Mouse (Mus musculus): ENCODE results near the gene Man2a1.
A peak's percentile ranks its signal among the peaks of the same experiment; 100 is the strongest.
"Not testable (repeated sequence)": the region's sequence is repeated elsewhere in the genome, so short reads cannot be mapped to it uniquely, and the experiment has no call there.

Gene Man2a1

DNA sequence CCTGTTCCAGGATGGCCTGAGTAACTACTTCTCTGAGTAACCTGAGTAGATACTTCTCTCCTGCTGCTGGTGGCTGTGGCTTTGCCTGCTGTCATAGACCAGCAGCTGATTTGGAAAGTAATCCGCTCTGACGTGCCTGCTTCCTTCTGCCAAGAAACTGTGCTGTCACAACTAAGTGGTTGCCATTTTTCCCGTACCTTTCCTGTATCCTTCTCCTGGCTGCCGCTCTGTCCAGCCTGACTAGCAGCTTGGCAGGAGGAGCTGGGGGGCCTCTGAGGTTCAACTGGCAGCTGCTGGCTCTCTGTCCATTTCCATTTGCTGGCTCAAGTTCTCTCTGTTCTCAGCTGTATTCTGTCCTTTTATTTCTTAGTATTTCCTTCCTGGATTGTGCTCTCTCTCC, 115.8 kb downstream of the Man2a1 start:
- peak; percentile 42 for DNase-seq

DNA sequence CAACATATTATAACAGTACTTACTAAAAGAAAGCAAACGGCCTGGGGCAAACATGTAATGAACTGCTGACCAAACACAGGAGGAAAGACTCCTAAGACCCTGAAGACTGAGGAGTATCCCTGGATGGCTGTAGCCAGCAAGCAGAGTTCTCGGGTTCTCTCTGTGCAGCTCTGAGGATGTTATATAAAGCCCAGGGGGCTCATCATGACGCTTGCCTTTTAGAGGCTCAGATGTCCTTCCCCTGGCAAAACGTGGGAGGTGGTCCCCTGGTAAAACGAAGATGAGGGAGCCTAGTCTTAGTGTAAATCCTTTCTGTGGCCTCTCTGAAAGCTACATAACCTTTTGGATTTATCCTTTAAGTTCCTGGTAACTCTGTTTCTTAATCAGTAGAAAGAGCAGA, 119.2 kb downstream of the Man2a1 start:
- DNase-seq = no peak

DNA sequence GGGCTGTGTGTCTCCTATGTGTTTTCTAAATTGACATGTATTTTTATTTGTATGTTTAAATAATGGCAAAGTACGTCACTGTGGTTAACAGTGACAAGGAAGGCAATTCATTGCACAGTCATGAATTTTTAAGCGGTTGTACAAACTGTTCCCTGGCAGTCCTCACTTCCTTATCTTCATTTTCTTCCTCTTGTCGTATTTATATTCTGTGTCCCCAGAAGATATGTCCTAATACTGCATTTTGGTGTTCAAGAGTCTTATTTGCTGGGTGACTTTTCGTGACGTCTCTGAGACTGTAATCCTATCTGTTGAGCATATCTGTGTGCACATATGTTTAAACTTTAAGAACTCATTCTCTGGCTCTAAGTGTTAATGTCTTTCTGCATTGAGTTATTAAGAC, 120.6 kb downstream of the Man2a1 start:
- no peak for DNase-seq

DNA sequence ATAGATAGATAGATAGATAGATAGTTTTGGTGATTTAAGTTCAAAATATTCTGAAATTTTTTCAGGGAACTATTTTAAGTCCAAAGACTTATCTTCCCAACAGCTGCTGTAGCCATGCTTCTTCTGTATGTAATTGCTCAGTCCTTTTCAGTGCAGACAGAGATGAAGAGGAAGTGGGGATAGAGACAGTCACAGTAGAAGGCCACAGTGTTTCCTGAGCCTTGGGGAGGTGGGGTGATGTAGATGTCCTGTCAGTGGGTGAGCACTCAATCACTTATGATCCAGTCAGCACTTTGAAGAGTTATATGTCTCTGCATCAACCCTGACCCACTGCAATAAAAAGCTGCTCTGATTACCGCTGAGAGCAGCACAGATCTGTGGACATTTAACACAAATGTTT, 122.6 kb downstream of the Man2a1 start:
- no peak for DNase-seq

DNA sequence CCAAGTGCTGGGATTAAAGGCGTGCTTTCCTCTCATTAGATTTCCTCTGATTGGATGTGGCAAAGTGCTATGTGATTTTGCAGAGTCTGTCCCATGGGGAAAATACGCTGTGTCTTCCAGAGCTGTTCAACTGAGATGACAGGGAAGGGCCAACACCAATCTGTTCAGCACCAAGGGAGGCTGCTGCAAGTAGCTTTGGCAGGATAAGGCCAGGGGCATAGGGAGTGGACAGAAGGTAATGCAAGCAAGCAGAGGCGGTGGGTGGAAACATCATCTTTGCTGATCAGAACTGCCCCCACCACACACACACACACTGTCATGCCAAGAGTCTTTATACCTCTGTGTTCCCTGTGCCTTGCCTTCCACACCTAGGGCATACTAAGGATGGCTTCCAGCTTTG, 124.7 kb downstream of the Man2a1 start:
- DNase-seq = no peak

DNA sequence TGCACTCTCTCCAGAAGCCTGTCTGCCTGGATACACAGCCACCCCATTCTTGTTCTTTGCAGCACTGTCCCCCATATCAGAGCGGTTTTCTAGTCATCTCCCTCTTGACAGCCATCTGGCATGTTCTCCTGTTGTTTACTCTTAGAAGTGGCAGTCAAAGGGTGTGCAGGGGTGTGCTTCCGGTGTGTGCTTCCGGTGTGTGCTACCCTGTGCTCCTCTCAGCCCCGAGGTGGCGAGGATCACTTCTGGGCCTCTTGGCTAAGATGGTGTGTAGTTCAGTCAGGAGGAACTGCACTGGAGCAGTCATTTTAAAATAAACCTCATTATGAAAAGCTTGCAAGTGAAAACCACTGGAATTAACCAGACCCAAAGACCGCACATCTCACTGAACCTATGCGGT, 125.5 kb downstream of the Man2a1 start:
- no peak for DNase-seq

DNA sequence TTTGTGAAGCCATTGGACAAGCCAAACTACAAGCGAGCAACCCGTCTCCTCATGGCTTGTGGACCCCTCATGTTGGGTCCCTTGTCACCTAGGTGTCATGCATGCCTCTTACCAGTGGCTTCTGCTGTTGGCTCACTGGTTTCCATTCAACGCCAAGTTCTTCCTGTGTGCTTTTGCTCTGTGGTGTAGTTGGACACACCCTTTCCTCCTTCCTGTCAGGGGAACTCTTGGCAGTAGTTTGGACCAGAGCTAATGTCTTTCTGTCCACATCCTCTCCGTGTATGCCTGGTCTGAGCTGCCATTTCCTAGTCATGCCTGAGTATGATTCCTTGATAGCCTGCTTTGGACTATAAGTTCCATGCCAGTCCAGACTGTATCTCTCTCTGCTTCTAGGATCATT, 135.0 kb downstream of the Man2a1 start:
- DNase-seq = peak; percentile 16

DNA sequence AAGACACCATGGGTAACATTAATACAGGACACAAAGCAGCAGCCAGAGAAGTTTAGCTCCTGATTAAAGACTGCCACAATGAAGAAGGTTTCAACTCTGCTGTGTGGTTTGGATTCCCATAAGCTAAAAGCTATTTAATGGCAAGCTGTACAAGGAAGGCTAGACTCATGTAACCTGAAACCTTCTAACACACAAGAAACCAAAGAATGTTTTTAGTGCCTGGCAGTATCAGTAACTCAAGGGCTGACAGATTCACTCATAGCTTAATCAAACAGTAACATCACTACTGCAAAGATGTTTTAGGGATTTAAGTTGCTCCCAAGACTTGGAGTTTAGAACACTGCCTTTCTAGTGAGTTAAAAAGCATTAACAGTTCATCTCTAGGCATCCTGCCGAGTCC, 137.4 kb downstream of the Man2a1 start:
- DNase-seq = no peak

DNA sequence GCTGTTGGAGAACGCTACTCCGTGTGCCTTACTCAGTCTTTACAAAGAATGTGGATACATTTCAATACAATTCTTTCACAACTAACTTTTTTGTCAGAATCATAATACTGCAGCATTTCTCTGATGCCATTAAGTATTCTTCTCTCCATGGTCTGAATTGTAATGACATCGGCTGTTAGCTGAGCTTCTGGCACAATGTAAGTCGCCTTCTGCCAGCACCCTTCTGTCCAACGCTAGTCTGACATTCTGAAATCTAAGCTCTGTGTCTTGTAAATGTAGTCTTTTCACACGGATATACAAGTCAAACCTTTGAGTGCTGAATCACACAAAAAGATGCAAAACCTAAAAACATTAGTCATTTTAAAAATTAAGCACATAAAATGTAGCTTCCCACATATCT, 138.6 kb downstream of the Man2a1 start:
- no peak for DNase-seq

DNA sequence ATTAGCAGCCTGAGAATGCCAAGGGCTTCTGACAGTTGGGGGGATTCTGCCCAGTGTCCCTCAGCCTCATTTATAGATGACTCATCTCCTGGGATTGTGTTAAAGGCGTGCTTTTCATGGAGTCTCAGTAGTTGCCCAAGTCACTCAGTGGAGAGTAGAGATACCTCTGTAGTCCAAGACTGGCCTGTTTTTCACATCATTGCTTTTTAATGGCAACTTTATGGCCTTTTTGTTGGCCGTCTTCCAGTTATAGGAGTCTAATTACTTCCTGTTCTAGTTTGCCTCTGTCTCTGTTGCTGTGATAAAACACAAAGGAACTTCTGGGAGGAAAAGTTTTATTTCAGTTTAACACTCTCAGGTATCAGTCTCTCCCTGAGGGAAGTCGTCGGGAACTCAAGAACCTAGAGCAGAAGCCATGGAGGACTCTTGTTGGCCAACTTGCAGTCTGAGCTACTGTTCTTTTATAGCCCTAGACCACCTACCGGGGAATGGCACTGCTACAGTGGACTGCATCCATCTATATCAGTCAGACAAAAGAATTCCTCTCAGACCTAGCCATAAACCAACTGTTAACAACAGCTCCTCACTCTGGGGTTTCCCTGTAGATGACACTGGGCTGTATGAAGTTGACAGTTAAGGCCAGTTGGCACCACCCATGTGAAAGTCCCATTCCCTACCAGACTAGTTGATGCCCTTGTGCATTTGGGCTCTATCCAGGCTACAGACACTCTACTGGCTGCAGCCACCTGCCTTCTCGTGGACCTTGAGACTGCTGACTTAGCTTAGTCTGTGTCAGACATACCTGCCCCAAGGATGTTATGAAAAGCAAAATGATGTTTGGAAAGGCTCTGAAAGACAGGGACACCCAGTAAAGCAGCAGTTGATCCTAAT, 142.4 kb downstream of the Man2a1 start:
- DNase-seq = no peak

DNA sequence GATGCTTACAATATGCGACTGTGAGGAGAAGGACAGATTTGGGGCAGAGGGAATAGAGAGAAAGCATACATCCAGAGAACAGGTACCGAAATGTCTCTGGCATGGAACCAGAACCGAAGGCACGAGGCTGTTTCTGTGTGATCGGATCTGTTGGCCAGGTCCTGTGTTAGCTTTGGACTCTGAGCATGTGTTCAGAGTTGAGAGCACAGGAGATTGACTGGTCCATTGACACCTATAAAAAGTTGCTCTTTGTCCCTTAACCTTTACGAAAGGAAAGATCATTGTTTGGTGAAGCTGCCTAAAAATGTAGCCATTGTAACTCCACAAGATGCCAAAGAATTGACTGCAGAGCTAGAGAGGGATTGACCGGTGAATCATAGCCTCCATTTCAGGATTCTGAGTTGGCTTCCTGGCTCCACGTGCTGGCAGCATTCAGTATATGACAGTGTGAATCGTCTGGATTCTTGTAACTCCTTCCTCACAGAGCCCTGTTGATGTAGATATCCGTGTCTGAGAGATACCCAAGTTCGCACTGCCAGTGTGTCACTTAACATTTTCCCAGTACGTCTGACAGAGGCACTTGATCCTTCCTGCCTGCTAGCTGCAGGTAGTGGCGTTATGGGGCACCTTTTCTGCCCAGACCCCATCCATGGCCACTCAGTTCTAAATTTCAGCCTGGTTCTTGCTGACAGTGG, 143.2 kb downstream of the Man2a1 start:
- no peak for DNase-seq

DNA sequence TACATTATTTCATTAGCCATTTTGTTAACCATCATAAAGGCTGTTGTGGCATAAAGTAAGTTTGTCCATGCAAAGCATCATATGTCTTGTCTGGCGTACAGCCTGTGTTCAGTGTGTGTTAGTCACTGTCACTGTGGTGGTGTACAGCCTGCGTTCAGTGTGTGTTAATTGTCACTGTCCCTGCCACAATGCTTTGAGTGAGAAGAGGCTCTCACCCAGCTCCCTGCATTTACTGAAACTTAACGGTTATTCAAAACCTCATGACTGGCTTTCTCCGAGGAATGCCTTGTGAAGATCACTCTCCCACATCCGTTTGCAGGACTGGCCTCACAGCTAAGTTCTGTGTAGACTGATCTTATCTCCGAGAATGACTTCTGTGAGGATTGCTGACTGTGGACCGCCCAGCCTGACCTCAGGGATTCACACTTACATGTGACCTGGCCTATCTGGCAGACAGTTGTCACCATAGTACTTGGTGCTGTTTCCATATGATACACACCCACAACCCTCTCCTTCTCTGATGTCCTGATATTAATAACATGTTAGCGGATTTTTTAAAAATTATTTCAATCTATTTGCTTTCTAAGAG, 146.2 kb downstream of the Man2a1 start:
- DNase-seq = no peak

DNA sequence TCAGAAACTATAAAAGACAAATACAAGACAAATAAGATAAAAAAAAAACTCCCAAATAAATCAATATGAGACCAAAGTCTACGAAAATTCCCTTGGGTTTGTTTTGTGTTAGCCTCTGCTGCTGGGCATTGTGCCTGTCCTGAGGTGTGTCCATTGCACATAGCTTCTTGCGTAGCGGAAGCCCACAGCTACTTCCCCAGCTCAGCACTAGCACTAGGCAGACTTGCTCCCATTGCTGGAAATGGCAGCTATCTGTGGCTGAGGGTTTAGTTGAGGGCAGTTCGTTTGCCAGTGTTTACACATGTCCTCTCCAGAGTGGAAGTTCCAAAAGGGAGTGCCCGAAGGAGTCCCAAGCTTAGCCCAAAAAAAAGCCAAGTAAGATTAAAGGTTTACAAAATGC, 146.9 kb downstream of the Man2a1 start:
- DNase-seq = no peak

DNA sequence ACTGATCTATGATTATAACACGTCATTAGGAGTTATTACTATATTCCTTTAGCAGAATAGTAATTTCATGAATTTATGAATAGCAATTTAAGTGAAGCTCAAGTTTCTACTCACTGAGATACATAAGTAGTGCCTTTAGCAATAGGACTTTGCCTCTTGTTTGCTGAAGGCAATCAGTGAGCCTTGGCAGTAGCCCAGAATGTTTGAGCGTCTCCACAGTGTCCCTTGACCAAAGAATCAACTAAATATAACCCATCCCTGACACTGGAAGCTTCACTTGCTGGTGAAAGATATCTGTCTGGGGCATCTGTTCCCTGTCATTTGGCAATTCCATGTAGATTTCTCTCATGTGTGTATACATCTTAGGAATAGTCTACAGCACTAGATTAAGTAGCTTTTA, 147.6 kb downstream of the Man2a1 start:
- peak; percentile 23 for DNase-seq

DNA sequence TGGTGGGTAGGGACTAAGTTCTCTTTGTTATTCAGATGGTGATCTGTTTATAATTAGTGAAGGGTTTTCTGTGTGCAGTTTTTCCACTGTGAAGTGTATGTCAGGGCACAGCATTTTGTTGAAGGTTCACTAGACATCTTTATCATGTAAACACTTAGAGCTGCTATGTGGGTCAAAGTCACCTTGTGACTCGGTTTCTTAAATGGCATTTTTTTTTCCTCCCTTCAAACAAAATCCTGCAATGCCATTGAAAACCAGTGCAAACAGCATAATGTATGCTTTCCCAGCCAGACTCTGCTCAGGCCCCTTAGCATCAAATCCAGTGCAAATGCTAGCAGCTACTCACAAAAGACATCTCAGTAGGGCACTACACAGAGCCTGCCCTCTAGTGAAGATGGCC, 148.6 kb downstream of the Man2a1 start:
- no peak for DNase-seq

DNA sequence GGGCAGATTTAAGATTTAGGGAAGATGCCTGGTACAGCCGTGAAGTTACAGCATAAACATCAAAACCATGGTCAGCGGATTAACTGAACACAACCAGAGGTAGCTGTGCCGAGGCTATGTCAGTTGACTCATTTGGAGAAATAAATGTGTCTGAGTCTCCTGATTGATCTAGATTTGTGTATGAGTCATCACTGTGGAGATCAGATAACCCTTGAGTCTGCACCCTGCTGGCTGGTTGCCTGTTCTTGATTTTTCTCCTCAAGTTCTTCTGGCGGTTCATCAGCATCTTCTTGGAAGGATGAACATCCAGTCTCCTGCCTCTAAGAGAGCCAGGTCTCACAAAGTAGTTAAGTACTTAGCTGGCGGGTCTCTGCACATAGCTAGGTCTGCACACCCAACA, 150.7 kb downstream of the Man2a1 start:
- DNase-seq = no peak

DNA sequence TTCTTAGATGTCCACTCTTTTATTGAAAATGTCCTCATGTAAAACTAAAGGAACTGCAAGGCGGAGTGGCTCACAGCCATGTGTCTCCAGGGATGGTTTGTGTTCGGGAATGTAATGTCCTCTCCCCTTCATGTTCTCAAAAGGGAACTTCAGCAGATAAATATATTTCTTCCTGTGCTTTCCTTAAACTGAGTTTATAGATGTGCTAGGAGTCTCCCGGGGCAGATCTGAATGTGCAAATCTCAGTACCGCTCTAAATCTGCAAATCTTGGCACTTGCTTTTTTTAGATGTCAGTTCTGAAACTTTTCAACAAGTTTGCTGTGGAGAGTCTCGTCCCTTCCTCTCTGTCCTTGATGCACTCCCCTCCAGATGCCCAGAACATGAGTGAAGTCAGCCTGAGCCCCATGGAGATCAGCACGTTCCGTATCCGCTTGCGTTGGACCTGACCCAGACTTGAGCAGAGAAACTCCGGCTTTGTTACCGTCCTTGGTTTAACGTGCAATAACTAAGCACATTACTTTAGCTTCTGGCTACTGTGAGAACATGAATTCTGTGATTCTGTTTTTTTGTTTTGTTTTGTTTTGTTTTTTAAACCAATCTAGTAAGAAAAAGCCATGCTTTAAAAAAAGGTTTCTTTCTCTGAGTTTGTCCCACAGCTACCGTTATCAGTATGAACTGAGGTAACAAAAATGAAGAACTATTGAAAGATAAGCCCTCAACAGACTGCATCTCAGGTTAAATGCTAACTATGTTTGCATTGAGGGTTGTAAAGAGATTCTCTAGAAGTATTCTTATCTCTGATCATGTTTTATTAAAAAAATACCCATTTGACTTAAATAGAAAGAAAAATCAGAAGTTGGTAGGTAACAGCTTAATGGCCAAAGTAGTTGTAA, 151.8 kb downstream of the Man2a1 start:
- DNase-seq = no peak

DNA sequence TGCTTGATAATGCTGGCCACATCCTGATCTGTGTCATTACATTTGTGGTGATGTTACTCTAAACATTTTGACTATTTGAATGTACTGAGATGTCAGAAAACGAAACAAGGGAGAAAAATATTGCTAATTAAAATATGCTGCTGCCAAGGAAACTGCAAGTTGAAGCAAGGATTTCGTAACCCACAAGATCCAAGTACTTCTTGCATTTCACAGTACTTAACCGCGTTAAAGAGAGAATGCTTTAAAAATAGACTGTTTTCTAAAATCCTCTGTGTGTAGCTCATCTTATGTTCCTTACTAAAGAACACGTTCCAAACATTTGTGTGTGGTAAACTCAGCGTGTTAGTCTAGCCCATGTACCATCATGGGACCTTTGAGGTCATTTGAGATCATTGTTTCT, 153.0 kb downstream of the Man2a1 start:
- no peak for DNase-seq

DNA sequence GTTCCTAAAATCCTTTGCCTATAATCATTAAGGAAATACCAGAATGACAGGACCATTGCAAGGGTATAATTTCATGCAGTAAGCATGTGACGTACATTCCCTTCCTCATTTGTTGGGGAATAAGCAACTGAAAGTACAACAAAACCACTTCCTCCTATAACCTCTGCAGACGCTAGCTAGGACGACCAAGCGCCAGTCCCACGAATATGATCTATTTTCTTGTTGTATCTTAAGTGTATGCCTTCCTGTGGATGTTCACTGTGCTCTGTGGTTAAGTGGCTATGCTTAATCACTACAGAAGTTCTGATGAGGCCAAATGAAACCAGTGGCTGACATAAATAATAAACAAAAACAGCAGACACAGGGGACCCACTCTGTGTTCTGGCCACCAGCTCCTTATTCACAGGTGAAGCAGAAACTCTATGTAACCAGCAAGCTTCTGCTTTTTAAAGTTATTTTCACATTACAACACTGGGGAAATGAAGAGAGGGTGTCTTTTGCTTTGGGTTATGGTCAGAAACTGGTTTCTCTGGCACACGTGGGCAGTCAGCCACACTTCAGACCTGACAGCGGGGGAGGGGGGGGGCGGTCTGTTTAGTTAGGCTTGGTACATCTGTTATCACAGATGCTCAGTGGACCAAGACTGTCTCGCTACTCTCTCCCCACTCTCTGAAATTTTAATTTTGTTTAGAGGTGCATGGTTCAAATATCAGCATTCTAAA, 153.8 kb downstream of the Man2a1 start:
- DNase-seq = no peak

DNA sequence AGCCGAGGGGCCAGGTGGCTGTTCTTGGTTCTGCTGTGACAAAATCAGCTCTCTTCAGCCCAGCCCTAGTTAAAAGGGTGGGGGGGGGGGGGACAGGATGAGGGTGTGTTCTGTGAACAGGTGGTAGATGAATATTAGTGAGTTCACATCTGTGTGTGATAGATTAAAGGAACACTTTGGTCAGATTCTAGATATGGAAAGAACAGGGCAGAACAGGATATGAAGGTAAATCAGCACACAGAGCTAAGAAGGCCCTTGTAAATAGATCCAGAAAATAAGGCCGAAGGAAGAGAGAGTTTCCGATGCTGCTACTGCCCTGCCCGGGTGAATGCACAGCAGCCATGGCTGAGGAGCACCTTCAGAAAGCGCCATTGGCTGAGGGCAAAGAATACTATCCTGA, 154.7 kb downstream of the Man2a1 start:
- DNase-seq = no peak

DNA sequence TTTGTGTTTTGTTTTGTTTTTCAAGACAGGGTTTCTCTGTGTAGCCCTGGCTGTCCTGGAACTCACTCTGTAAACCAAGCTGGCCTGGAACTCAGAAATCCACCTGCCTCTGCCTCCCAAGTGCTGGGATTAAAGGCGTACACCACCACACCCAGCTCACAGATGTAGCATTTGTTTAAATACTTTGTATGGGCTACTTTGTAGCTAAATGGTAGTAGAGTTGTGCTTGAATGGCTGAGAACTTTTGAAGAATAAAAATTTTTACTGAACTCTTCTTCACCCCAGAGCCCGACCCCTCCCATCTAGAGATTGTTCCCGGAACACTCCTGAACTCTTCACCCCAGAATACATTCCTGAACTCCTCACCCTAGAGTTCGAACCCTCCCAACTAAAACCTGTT, 162.1 kb downstream of the Man2a1 start:
- not testable (repeated sequence) for DNase-seq

DNA sequence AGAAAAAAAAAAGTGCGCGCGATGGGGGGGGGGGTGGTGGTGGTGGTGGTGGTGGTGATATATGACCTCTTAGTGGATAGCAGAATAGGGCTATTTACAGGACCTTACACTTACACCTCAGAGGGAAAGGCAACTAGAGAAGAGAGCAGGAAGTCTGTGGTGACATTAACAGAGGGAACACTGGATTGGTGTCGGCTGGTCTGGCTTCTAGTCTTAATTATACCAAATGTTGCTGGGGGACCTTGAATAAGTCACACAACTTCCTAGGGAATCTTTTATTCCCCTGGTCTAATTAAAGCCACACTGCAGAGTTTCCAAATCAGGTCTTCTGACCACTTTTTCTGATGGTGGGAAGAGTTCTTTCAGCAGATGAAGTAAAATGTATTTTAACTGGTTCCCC, 163.0 kb downstream of the Man2a1 start:
- DNase-seq = no peak
